In genomic region chr15:57457374-57457773, GRCm38 (mm10) we compare ENCODE assay signal across 25 mouse cellular contexts. TPM values are rescaled to one million over a fixed set of nuclear protein-coding genes. Genes with fewer than 3 reads are reported as not detected.
DNase-seq lines count a peak whose midpoint lies in the region; ATAC-seq and TF ChIP-seq lines count a peak whose summit lies in the region.
"Had no signal": no experiment of that assay in that cellular context is flagged by ENCODE, and none has a peak within 500 bp of the region (broad histone marks: within the 10 kb centered on the region; RNA-seq: fewer than 3 reads in every experiment).

No protein-coding gene starts in this region.

- no peak overlapping the region for H3K4me2 ChIP-seq in embryonic facial prominence, embryonic 14.5 days (ENCODE audit: low read depth, low read length)
- no peak overlapping the region for H3K4me2 ChIP-seq in limb, embryonic 14.5 days (replicated peaks; ENCODE audit: low read depth, low read length, severe bottlenecking)
- no peak overlapping the region for H3K4me2 ChIP-seq in liver, embryonic 11.5 days
- H3K4me2 ChIP-seq: embryonic facial prominence, embryonic 15.5 days; heart, embryonic 15.5 days; hindbrain, embryonic 13.5 days; limb, embryonic 13.5 days; neural tube, embryonic 13.5 days had no signal

- no peaks in the 10 kb centered on the region for H3K9me3 ChIP-seq in embryonic facial prominence, embryonic 14.5 days (ENCODE audit: control insufficient read depth, low read length)
- H3K9me3 ChIP-seq in embryonic facial prominence, embryonic 10.5 days: no peaks in the 10 kb centered on the region
- no peaks in the 10 kb centered on the region for H3K9me3 ChIP-seq in limb, embryonic 14.5 days (ENCODE audit: control insufficient read depth, low read length)
- no peaks in the 10 kb centered on the region for H3K9me3 ChIP-seq in limb, embryonic 10.5 days (replicated peaks)
- no peaks in the 10 kb centered on the region for H3K9me3 ChIP-seq in liver, embryonic 11.5 days (ENCODE audit: control insufficient read depth, low read length)
- H3K9me3 ChIP-seq: embryonic facial prominence, embryonic 15.5 days; heart, embryonic 15.5 days; hindbrain, embryonic 13.5 days; limb, embryonic 13.5 days; neural tube, embryonic 13.5 days had no signal

- no peaks in the 10 kb centered on the region for H3K4me1 ChIP-seq in embryonic facial prominence, embryonic 14.5 days (ENCODE audit: control insufficient read depth, insufficient read depth, low read length)
- no peaks in the 10 kb centered on the region for H3K4me1 ChIP-seq in embryonic facial prominence, embryonic 10.5 days
- H3K4me1 ChIP-seq in limb, embryonic 14.5 days (ENCODE audit: control insufficient read depth, insufficient read depth, low read length): no peaks in the 10 kb centered on the region
- no peaks in the 10 kb centered on the region for H3K4me1 ChIP-seq in limb, embryonic 10.5 days
- no peaks in the 10 kb centered on the region for H3K4me1 ChIP-seq in liver, embryonic 11.5 days (replicated peaks; ENCODE audit: control insufficient read depth, insufficient read depth, low read length)
- H3K4me1 ChIP-seq: embryonic facial prominence, embryonic 15.5 days; heart, embryonic 15.5 days; hindbrain, embryonic 13.5 days; limb, embryonic 13.5 days; neural tube, embryonic 13.5 days had no signal

- H3K4me3 ChIP-seq in embryonic facial prominence, embryonic 14.5 days (ENCODE audit: low read depth, low read length): no peak overlapping the region
- H3K4me3 ChIP-seq in embryonic facial prominence, embryonic 10.5 days: no peak overlapping the region
- H3K4me3 ChIP-seq in limb, embryonic 14.5 days (replicated peaks; ENCODE audit: low read length): no peak overlapping the region
- no peak overlapping the region for H3K4me3 ChIP-seq in limb, embryonic 10.5 days
- no peak overlapping the region for H3K4me3 ChIP-seq in liver, embryonic 11.5 days (ENCODE audit: low read depth, low read length)
- H3K4me3 ChIP-seq: embryonic facial prominence, embryonic 15.5 days; gastrocnemius, adult 2 months; heart, embryonic 15.5 days; hindbrain, embryonic 13.5 days; limb, embryonic 13.5 days; neural tube, embryonic 13.5 days had no signal

- no peaks in the 10 kb centered on the region for H3K36me3 ChIP-seq in embryonic facial prominence, embryonic 14.5 days (ENCODE audit: control insufficient read depth, insufficient read depth, low read length)
- no peaks in the 10 kb centered on the region for H3K36me3 ChIP-seq in embryonic facial prominence, embryonic 10.5 days (replicated peaks)
- H3K36me3 ChIP-seq in limb, embryonic 14.5 days (ENCODE audit: control insufficient read depth, insufficient read depth, low read length): no peaks in the 10 kb centered on the region
- no peaks in the 10 kb centered on the region for H3K36me3 ChIP-seq in limb, embryonic 10.5 days
- no peaks in the 10 kb centered on the region for H3K36me3 ChIP-seq in liver, embryonic 11.5 days (ENCODE audit: control insufficient read depth, insufficient read depth, low read length)
- H3K36me3 ChIP-seq: embryonic facial prominence, embryonic 15.5 days; heart, embryonic 15.5 days; hindbrain, embryonic 13.5 days; limb, embryonic 13.5 days; neural tube, embryonic 13.5 days had no signal

- 32% methylated on average over 2 of the region's 2 CpGs for WGBS in embryonic facial prominence, embryonic 14.5 days
- WGBS in embryonic facial prominence, embryonic 10.5 days: 69% methylated on average over 2 of the region's 2 CpGs
- 31% methylated on average over 2 of the region's 2 CpGs for WGBS in limb, embryonic 14.5 days
- WGBS in limb, embryonic 10.5 days: 77% methylated on average over 2 of the region's 2 CpGs
- WGBS in liver, embryonic 11.5 days: 71% methylated on average over 2 of the region's 2 CpGs

- H3K27ac ChIP-seq in embryonic facial prominence, embryonic 14.5 days (replicated peaks; ENCODE audit: low read depth, low read length): no peak overlapping the region
- no peak overlapping the region for H3K27ac ChIP-seq in embryonic facial prominence, embryonic 10.5 days (replicated peaks)
- H3K27ac ChIP-seq in limb, embryonic 14.5 days (replicated peaks; ENCODE audit: low read depth, low read length): no peak overlapping the region
- H3K27ac ChIP-seq in limb, embryonic 10.5 days: no peak overlapping the region
- H3K27ac ChIP-seq in liver, embryonic 11.5 days (ENCODE audit: low read depth, low read length): no peak overlapping the region
- H3K27ac ChIP-seq: embryonic facial prominence, embryonic 15.5 days; gastrocnemius, adult 2 months; heart, embryonic 15.5 days; hindbrain, embryonic 13.5 days; limb, embryonic 13.5 days; liver, embryonic 14.5 days; neural tube, embryonic 13.5 days had no signal

- no peak for ATAC-seq in embryonic facial prominence, embryonic 14.5 days (ENCODE audit: low read depth)
- ATAC-seq in limb, embryonic 14.5 days (ENCODE audit: low FRiP score, low read depth): 0 out of 2 replicates have a peak, but pooled peaks have one; percentile 23
- no peak for ATAC-seq in liver, embryonic 11.5 days (replicated peaks; ENCODE audit: low FRiP score)

- H3K27me3 ChIP-seq in embryonic facial prominence, embryonic 14.5 days (replicated peaks; ENCODE audit: control insufficient read depth, insufficient read depth, low read length): no peaks in the 10 kb centered on the region
- no peaks in the 10 kb centered on the region for H3K27me3 ChIP-seq in embryonic facial prominence, embryonic 10.5 days (replicated peaks; ENCODE audit: low read depth, poor library complexity, severe bottlenecking)
- H3K27me3 ChIP-seq in limb, embryonic 14.5 days (ENCODE audit: control insufficient read depth, insufficient read depth, low read length): no peaks in the 10 kb centered on the region
- H3K27me3 ChIP-seq in limb, embryonic 10.5 days (ENCODE audit: low read depth, poor library complexity, severe bottlenecking): no peaks in the 10 kb centered on the region
- H3K27me3 ChIP-seq in liver, embryonic 11.5 days (replicated peaks; ENCODE audit: control insufficient read depth, insufficient read depth, low read length): no peaks in the 10 kb centered on the region
- H3K27me3 ChIP-seq: embryonic facial prominence, embryonic 15.5 days; heart, embryonic 15.5 days; hindbrain, embryonic 13.5 days; limb, embryonic 13.5 days; neural tube, embryonic 13.5 days had no signal

- DNase-seq in embryonic facial prominence, embryonic 14.5 days (ENCODE audit: low spot score): peak; percentile 73
- DNase-seq in embryonic facial prominence, embryonic 10.5 days (ENCODE audit: low spot score): no peak
- DNase-seq in limb, embryonic 14.5 days (ENCODE audit: low spot score): peak; percentile 62
- DNase-seq in limb, embryonic 10.5 days (ENCODE audit: low spot score): no peak
- DNase-seq in right cerebral cortex, postnatal 10 days (ENCODE audit: low spot score in 2 of 2): peak; percentile 31 to 44
- DNase-seq in right cerebral cortex, postnatal 4 days: no peak
- peak; percentile 47 for DNase-seq in gonadal fat pad, adult 2 months (ENCODE audit: low read depth)
- no peak for DNase-seq in liver, embryonic 11.5 days (ENCODE audit: low spot score)
- DNase-seq: adrenal gland, adult 8-10 months; cerebellum, adult 2 months; cerebellum, postnatal 25 days; gastrocnemius, adult 2 months; heart, postnatal 36 days; kidney, adult 11 months; layer of hippocampus, adult 9-11 months; lung, postnatal 4 days; midbrain, embryonic 14.5 days had no signal

- no peak overlapping the region for H3K9ac ChIP-seq in embryonic facial prominence, embryonic 14.5 days (ENCODE audit: low read depth, low read length)
- no peak overlapping the region for H3K9ac ChIP-seq in limb, embryonic 14.5 days (ENCODE audit: low read depth, low read length, severe bottlenecking)
- H3K9ac ChIP-seq in liver, embryonic 11.5 days (ENCODE audit: low read depth, low read length): no peak overlapping the region
- H3K9ac ChIP-seq: embryonic facial prominence, embryonic 15.5 days; heart, embryonic 15.5 days; hindbrain, embryonic 13.5 days; limb, embryonic 13.5 days; liver, embryonic 14.5 days; neural tube, embryonic 13.5 days had no signal

- TF ChIP-seq POLR2A in limb, embryonic 14.5 days (IDR thresholded peaks at IDR 0.05; ENCODE audit: borderline replicate concordance, extremely low read depth, insufficient read depth, insufficient read length): no peak

RNA-seq across cellular contexts. Expression of gene Slc22a22, which starts 20.1 kb away (rescaled TPM):
- 0.14 TPM in 1 of 2 replicates, not detected in the other for polyA plus RNA-seq in embryonic facial prominence, embryonic 14.5 days (2014; fragmentation: Nextera tagmentation; extraction: Ambion mirVana)
- not detected in 2 replicates for polyA plus RNA-seq in embryonic facial prominence, embryonic 10.5 days (2016; fragmentation: Nextera tagmentation; extraction: Ambion mirVana)
- 0.10 and 0.13 TPM in 2 replicates for polyA plus RNA-seq in limb, embryonic 14.5 days (2012; rRNA removed)
- 0.08 and 0.10 TPM in 2 replicates for polyA plus RNA-seq in limb, embryonic 14.5 days (2014; fragmentation: Nextera tagmentation; extraction: Ambion mirVana)
- polyA plus RNA-seq in limb, embryonic 10.5 days (2016; fragmentation: Nextera tagmentation; extraction: Ambion mirVana): not detected in 2 replicates
- 0.09 TPM in 1 of 2 replicates, not detected in the other for polyA plus RNA-seq in gonadal fat pad, adult 2 months (2012; rRNA removed)
- not detected in 2 replicates for polyA plus RNA-seq in liver, embryonic 11.5 days (2014; fragmentation: Nextera tagmentation; extraction: Ambion mirVana)
- polyA plus RNA-seq: cerebellum, adult 2 months; heart, embryonic 15.5 days; hindbrain, embryonic 13.5 days; large intestine, adult 2 months; limb, embryonic 13.5 days; liver, embryonic 14.5 days; midbrain, embryonic 14.5 days; neural tube, embryonic 13.5 days; spleen, adult 2 months had no signal

Comparison
In these comparisons a context has a peak if more than half of its experiments do, and no peak if none do; other contexts are left out.
1. DNase-seq: peak in embryonic facial prominence, embryonic 14.5 days (single experiment), limb, embryonic 14.5 days (single experiment), right cerebral cortex, postnatal 10 days (2 of 2) and gonadal fat pad, adult 2 months (single experiment); none in embryonic facial prominence, embryonic 10.5 days (single experiment), limb, embryonic 10.5 days (single experiment), right cerebral cortex, postnatal 4 days (single experiment) and liver, embryonic 11.5 days (single experiment).